Mouse (Mus musculus) embryonic fibroblast, embryonic 13.5 days (primary cell): ENCODE results near the gene Ssxb10.

ENCODE experiments used
- CTCF ChIP-seq: IDR thresholded peaks from 2 replicates; pipeline ENCODE4 v1.5.1; 2011; ENCODE audit warnings: mild to moderate bottlenecking, control low read depth, low read length, moderate library complexity, borderline replicate concordance; ENCODE audit not compliant: insufficient read depth
- POLR2A ChIP-seq: IDR thresholded peaks from 2 replicates; pipeline ENCODE4 v1.6.1; 2011; ENCODE audit warnings: low read depth, mild to moderate bottlenecking, control low read depth, low read length, moderate library complexity

GRCm38 (mm10) chrX:8288621-8289020 lies 38.6 kb upstream of the Ssxb10 start:
- TF ChIP-seq POLR2A (no peak), CTCF (no peak)
